ENCODE assay signal across 8 mouse cellular contexts in the genomic region with DNA sequence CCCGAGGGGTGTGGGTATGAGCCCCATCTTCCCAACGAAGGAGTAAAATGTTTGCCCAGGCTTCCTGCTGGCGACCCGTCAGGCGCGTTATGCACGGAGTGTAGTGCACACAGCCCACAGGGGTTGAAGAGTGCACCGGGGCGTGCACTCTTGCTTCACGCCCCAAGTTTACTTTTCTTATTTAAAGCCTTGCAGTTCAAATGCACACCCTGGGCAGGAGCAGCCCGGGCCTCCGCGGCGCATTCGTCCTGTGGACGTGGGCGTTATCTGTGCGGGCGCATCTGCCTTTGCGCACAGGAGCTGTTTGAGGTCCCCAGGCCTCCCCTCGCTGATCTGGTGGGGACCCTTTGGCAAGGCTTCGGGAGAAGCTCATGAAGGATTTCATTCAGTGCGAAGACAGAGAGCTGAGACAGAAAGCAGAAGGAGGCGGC. TPM values are rescaled to one million over a fixed set of nuclear protein-coding genes. Genes with fewer than 3 reads are reported as not detected.
A peak's percentile ranks its signal among the peaks of the same experiment; 100 is the strongest.
DNase-seq lines count a peak whose midpoint lies in the region; ATAC-seq and TF ChIP-seq lines count a peak whose summit lies in the region.
"Had no signal": no experiment of that assay in that cellular context is flagged by ENCODE, and none has a peak within 500 bp of the region (broad histone marks: within the 10 kb centered on the region; RNA-seq: fewer than 3 reads in every experiment).

No protein-coding gene starts in this region.

- H3K27ac ChIP-seq in lung, embryonic 14.5 days (ENCODE audit: low read depth), result no peak overlapping the region
- H3K27ac ChIP-seq in intestine, embryonic 16.5 days (ENCODE audit: low read length), result no peak overlapping the region

- DNase-seq in lung, embryonic 14.5 days, result peak; percentile 42
- no peak for DNase-seq in lung, postnatal 36 days
- DNase-seq in embryo, embryonic 9.5 days (ENCODE audit: extremely low spot score), result peak; percentile 45
- DNase-seq in retina, embryonic 14.5 days (ENCODE audit: low spot score), result peak; percentile 20
- no peak for DNase-seq in right cerebral cortex, adult 2 months (ENCODE audit: low spot score in 2 of 2)
- DNase-seq in frontal cortex, postnatal 10 days (ENCODE audit: low spot score in 2 of 2), result no peak
- DNase-seq: gastrocnemius, postnatal 36 days had no signal

- H3K4me1 ChIP-seq in lung, embryonic 14.5 days (ENCODE audit: insufficient read depth), result no peaks in the 10 kb centered on the region
- 0 out of 2 replicates have a peak, but pooled peaks cover 3% of the 10 kb centered on the region for H3K4me1 ChIP-seq in intestine, embryonic 16.5 days (ENCODE audit: control insufficient read depth, insufficient read depth, low read length)

- peak overlapping the region; percentile 63 for H3K4me2 ChIP-seq in lung, embryonic 14.5 days
- peak overlapping the region; percentile 56 for H3K4me2 ChIP-seq in intestine, embryonic 16.5 days (ENCODE audit: low read depth, low read length)

- peak overlapping the region; percentile 38 for H3K4me3 ChIP-seq in lung, embryonic 14.5 days (ENCODE audit: low read depth, low read length)
- H3K4me3 ChIP-seq in intestine, embryonic 16.5 days (ENCODE audit: low read length), result peak overlapping the region; percentile 47

- H3K9me3 ChIP-seq in lung, embryonic 14.5 days (ENCODE audit: low read depth, low read length), result no peaks in the 10 kb centered on the region
- H3K9me3 ChIP-seq in intestine, embryonic 16.5 days (ENCODE audit: control insufficient read depth, low read length), result no peaks in the 10 kb centered on the region

- H3K9ac ChIP-seq in lung, embryonic 14.5 days, result no peak overlapping the region
- H3K9ac ChIP-seq in intestine, embryonic 16.5 days (ENCODE audit: low read depth, low read length), result no peak overlapping the region

- peaks cover 58% of the 10 kb centered on the region for H3K27me3 ChIP-seq in lung, embryonic 14.5 days (ENCODE audit: insufficient read depth, low read length)
- H3K27me3 ChIP-seq in intestine, embryonic 16.5 days (replicated peaks; ENCODE audit: control insufficient read depth, insufficient read depth, low read length), result peaks cover 29% of the 10 kb centered on the region

- peak; percentile 37; the same call in 1 of the 2 replicates for ATAC-seq in lung, embryonic 14.5 days (ENCODE audit: insufficient read depth)
- ATAC-seq in intestine, embryonic 16.5 days, result peak; percentile 27; the same call in 1 of the 2 replicates

- TF ChIP-seq CTCF in lung, embryonic 14.5 days (IDR thresholded peaks at IDR 0.05; ENCODE audit: low read depth), result no peak

- H3K36me3 ChIP-seq in lung, embryonic 14.5 days (ENCODE audit: insufficient read depth), result no peaks in the 10 kb centered on the region
- H3K36me3 ChIP-seq in intestine, embryonic 16.5 days (ENCODE audit: control insufficient read depth, insufficient read depth, low read length), result no peaks in the 10 kb centered on the region

- under 1% methylated on average over 24 of the region's 24 CpGs for WGBS in lung, embryonic 14.5 days
- 1% methylated on average over 24 of the region's 24 CpGs for WGBS in intestine, embryonic 16.5 days

RNA-seq across cellular contexts. Expression of a gene that starts 0.8 kb away (rescaled TPM):
- polyA plus RNA-seq in lung, embryonic 14.5 days (2014; fragmentation: Nextera tagmentation; extraction: Ambion mirVana), result 0.99 and 1.1 TPM in 2 replicates
- 0.29 and 0.31 TPM in 2 replicates for polyA plus RNA-seq in intestine, embryonic 16.5 days (2015; fragmentation: Nextera tagmentation; extraction: Ambion mirVana)

RNA-seq across cellular contexts. Expression of a gene that starts 0.8 kb away (rescaled TPM):
- 9.3 and 9.4 TPM in 2 replicates for polyA plus RNA-seq in lung, embryonic 14.5 days (2014; fragmentation: Nextera tagmentation; extraction: Ambion mirVana)
- 3.9 and 4.1 TPM in 2 replicates for polyA plus RNA-seq in intestine, embryonic 16.5 days (2015; fragmentation: Nextera tagmentation; extraction: Ambion mirVana)

RNA-seq across cellular contexts. Expression of a gene that starts 10.1 kb away (rescaled TPM):
- polyA plus RNA-seq in lung, embryonic 14.5 days (2014; fragmentation: Nextera tagmentation; extraction: Ambion mirVana), result 19.1 and 26.0 TPM in 2 replicates
- polyA plus RNA-seq in intestine, embryonic 16.5 days (2015; fragmentation: Nextera tagmentation; extraction: Ambion mirVana), result 28.0 and 30.0 TPM in 2 replicates

Comparison
In these comparisons a context has a peak if more than half of its experiments do, and no peak if none do; other contexts are left out.
1. DNase-seq: peak in lung, embryonic 14.5 days (single experiment), embryo, embryonic 9.5 days (single experiment) and retina, embryonic 14.5 days (single experiment); none in lung, postnatal 36 days (single experiment), right cerebral cortex, adult 2 months (0 of 2) and frontal cortex, postnatal 10 days (0 of 2).